Mouse (Mus musculus): ENCODE data around the gene Rtbdn.

Rtbdn gene

GRCm38 (mm10) chr8:84980622-84981358, 34.0 kb downstream of the Rtbdn start:
- DNase-seq, result peak; percentile 84 to 86

GRCm38 (mm10) chr8:84981644-84982498, 35.1 kb downstream of the Rtbdn start:
- DNase-seq, result peak; percentile 43 to 50

GRCm38 (mm10) chr8:84982499-84983011, 35.8 kb downstream of the Rtbdn start:
- DNase-seq, result no peak

GRCm38 (mm10) chr8:84984294-84985048, 37.7 kb downstream of the Rtbdn start:
- DNase-seq, result no peak

GRCm38 (mm10) chr8:84985049-84985683, 38.4 kb downstream of the Rtbdn start:
- DNase-seq, result no peak

- peak; percentile 92 to 93 for DNase-seq
Measured at GRCm38 (mm10) chr8:84985684-84986378, 39.0 kb downstream of the Rtbdn start.

GRCm38 (mm10) chr8:84986379-84986945, 39.7 kb downstream of the Rtbdn start:
- DNase-seq, result no peak

GRCm38 (mm10) chr8:84987388-84987787, 40.6 kb downstream of the Rtbdn start:
- no peak for DNase-seq

GRCm38 (mm10) chr8:84987903-84988302, 41.1 kb downstream of the Rtbdn start:
- DNase-seq, result no peak

- peak; percentile 54 to 59 for DNase-seq
Measured at GRCm38 (mm10) chr8:84989311-84989731, 42.5 kb downstream of the Rtbdn start.

GRCm38 (mm10) chr8:84989810-84990209, 43.0 kb downstream of the Rtbdn start:
- peak; percentile 95 for DNase-seq

GRCm38 (mm10) chr8:84990349-84990748, 43.6 kb downstream of the Rtbdn start, which contains the start of gene Hook2:
Hook2 (plus strand) TSS chr8:84990603.
- DNase-seq, result peak; percentile 98 to 99

- no peak for DNase-seq
Measured at GRCm38 (mm10) chr8:84990836-84991235, 44.0 kb downstream of the Rtbdn start.

- no peak for DNase-seq
Measured at GRCm38 (mm10) chr8:84994375-84994774, 47.6 kb downstream of the Rtbdn start.

GRCm38 (mm10) chr8:84995680-84996079, 48.9 kb downstream of the Rtbdn start:
- DNase-seq, result no peak

- DNase-seq, result no peak
Measured at GRCm38 (mm10) chr8:84996978-84997377, 50.2 kb downstream of the Rtbdn start.

GRCm38 (mm10) chr8:84997649-84998295, 51.0 kb downstream of the Rtbdn start:
- peak; percentile 97 to 99 for DNase-seq
